Mouse (Mus musculus): Measurements from ENCODE around the gene Slc22a20. TPM values are rescaled to one million over a fixed set of nuclear protein-coding genes. Genes with fewer than 3 reads are reported as not detected.

Gene Slc22a20
- polyA plus RNA-seq, 1 experiment: not detected

DNA sequence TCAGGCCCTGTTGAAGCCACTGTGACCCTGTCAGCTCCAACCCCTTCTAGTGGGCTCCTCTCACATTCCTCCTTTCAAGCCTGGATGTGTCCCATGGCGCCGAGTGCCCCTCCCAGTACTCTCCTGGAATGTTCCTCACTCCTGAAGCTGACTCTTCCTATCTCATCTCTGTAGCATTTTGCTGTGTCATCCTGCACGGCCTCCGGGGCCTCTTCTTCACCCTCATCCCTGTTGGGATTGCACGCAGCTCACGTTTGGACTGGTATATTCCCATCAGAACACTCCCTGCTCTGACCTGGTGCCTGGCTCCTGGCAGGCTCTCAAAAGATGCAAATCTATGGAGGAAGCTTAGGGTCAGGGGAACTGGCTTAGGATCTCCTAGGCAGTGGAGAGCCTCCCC lies 19.2 kb downstream of the Slc22a20 start:
- TF ChIP-seq POLR2A (IDR thresholded peaks at IDR 0.05; ENCODE audit: insufficient read length, low read depth) (no peak), CEBPB (IDR thresholded peaks at IDR 0.05; ENCODE audit: insufficient read depth, poor library complexity, severe bottlenecking) (no peak), MYOG (IDR thresholded peaks at IDR 0.05; ENCODE audit: control insufficient read depth in 1 of 3, insufficient read depth in 1 of 3, insufficient read length in 2 of 3, low read depth in 2 of 3) (no peak), REST (IDR thresholded peaks at IDR 0.05; ENCODE audit: insufficient read depth, insufficient read length) (no peak), SRF (IDR thresholded peaks at IDR 0.05; ENCODE audit: control insufficient read depth, insufficient read length, low read depth) (no peak), POLR2AphosphoS2 (IDR thresholded peaks at IDR 0.05; ENCODE audit: insufficient read length, low read depth) (no peak), TCF3 (IDR thresholded peaks at IDR 0.05; ENCODE audit: insufficient read length, low read depth) (no peak), MYOD1 (IDR thresholded peaks at IDR 0.05; ENCODE audit: control insufficient read depth in 1 of 3, insufficient read length in 2 of 3, low read depth in 2 of 3) (no peak), TCF12 (IDR thresholded peaks at IDR 0.05; ENCODE audit: insufficient read depth, poor library complexity, severe bottlenecking) (no peak), E2F4 (IDR thresholded peaks at IDR 0.05; ENCODE audit: insufficient read depth) (no peak), MAX (IDR thresholded peaks at IDR 0.05; ENCODE audit: low read depth) (no peak), USF1 (IDR thresholded peaks at IDR 0.05; ENCODE audit: low read depth) (no peak)
- Histone ChIP-seq H3K36me3 (ENCODE audit: control insufficient read depth, insufficient read depth) (no peaks in the 10 kb centered on the region), H3K79me2 (ENCODE audit: control insufficient read depth, insufficient read depth) (peaks cover 5% of the 10 kb centered on the region), H3ac (ENCODE audit: control insufficient read depth, insufficient read length) (no peak overlapping the region), H3K27me3 (ENCODE audit: control insufficient read depth, insufficient read depth, insufficient read length) (no peaks in the 10 kb centered on the region), H3K4me2 (ENCODE audit: low read depth) (no peak overlapping the region), H3K4me3 (no peak overlapping the region)

DNA sequence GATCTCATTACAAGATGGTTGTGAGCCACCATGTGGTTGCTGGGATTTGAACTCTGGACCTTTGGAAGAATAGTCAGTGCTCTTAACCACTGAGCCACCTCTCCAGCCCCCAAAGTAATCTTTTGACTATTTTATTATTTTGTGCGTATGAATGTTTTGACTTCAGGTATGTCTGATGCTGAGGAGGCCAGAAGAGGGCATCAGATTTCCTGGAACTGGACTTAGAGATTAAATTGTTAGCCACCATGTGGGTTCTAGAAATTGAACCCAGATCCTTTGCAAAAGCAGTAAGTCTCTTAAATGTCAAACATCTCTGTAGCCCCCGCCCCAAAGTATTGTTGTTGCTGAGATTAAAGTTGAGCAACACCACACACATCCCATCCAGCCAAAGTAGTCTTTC lies 20.0 kb downstream of the Slc22a20 start:
- H3ac ChIP-seq (ENCODE audit: control insufficient read depth, insufficient read length): no peak overlapping the region
- TF ChIP-seq E2F4 (IDR thresholded peaks at IDR 0.05; ENCODE audit: insufficient read depth) (no peak), USF1 (IDR thresholded peaks at IDR 0.05; ENCODE audit: low read depth) (no peak), MYOG (IDR thresholded peaks at IDR 0.05; ENCODE audit: control insufficient read depth in 1 of 3, insufficient read depth in 1 of 3, insufficient read length in 2 of 3, low read depth in 2 of 3) (no peak), SRF (IDR thresholded peaks at IDR 0.05; ENCODE audit: control insufficient read depth, insufficient read length, low read depth) (no peak), TCF12 (IDR thresholded peaks at IDR 0.05; ENCODE audit: insufficient read depth, poor library complexity, severe bottlenecking) (no peak), MAX (IDR thresholded peaks at IDR 0.05; ENCODE audit: low read depth) (no peak), REST (IDR thresholded peaks at IDR 0.05; ENCODE audit: insufficient read depth, insufficient read length) (no peak), POLR2AphosphoS2 (IDR thresholded peaks at IDR 0.05; ENCODE audit: insufficient read length, low read depth) (no peak)
- H3K36me3 ChIP-seq (ENCODE audit: control insufficient read depth, insufficient read depth): no peaks in the 10 kb centered on the region
- no peak overlapping the region for H3K4me3 ChIP-seq
- H3K27me3 ChIP-seq (ENCODE audit: control insufficient read depth, insufficient read depth, insufficient read length): no peaks in the 10 kb centered on the region
- no peak overlapping the region for H3K4me2 ChIP-seq (ENCODE audit: low read depth)
- H3K79me2 ChIP-seq (ENCODE audit: control insufficient read depth, insufficient read depth): peaks cover 5% of the 10 kb centered on the region

DNA sequence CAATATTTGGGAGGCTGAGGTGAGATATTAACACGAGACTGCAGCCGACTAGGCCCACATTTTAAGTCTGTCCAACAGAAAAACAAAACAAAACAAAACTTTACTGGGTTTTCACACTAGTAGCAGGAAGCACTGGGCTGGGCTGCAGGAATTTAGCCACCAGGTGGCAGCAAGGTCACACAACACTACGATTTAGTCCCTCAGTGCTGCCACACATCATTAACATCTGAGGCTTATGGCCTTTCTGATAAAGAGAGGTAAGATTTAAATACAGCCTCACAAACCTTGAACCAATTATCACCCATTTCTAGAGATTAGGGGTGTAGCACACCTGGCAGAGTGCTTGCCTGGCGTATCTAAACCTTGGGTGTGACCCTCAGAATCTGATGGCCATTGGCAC lies 20.7 kb downstream of the Slc22a20 start:
- H3K36me3 ChIP-seq (ENCODE audit: control insufficient read depth, insufficient read depth): no peaks in the 10 kb centered on the region
- H3K79me2 ChIP-seq (ENCODE audit: control insufficient read depth, insufficient read depth): peaks cover 5% of the 10 kb centered on the region
- no peak for TF ChIP-seq MAX (IDR thresholded peaks at IDR 0.05; ENCODE audit: low read depth)
- TF ChIP-seq TCF12 (IDR thresholded peaks at IDR 0.05; ENCODE audit: insufficient read depth, poor library complexity, severe bottlenecking): no peak
- no peak for TF ChIP-seq USF1 (IDR thresholded peaks at IDR 0.05; ENCODE audit: low read depth)
- TF ChIP-seq TCF3 (IDR thresholded peaks at IDR 0.05; ENCODE audit: insufficient read length, low read depth): no peak
- TF ChIP-seq E2F4 (IDR thresholded peaks at IDR 0.05; ENCODE audit: insufficient read depth): no peak
- TF ChIP-seq MYOG (IDR thresholded peaks at IDR 0.05; ENCODE audit: control insufficient read depth in 1 of 3, insufficient read depth in 1 of 3, insufficient read length in 2 of 3, low read depth in 2 of 3): no peak
- TF ChIP-seq MYOD1 (IDR thresholded peaks at IDR 0.05; ENCODE audit: control insufficient read depth in 1 of 3, insufficient read length in 2 of 3, low read depth in 2 of 3): no peak
- TF ChIP-seq REST (IDR thresholded peaks at IDR 0.05; ENCODE audit: insufficient read depth, insufficient read length): no peak
- no peak for TF ChIP-seq POLR2A (IDR thresholded peaks at IDR 0.05; ENCODE audit: insufficient read length, low read depth)
- TF ChIP-seq POLR2AphosphoS2 (IDR thresholded peaks at IDR 0.05; ENCODE audit: insufficient read length, low read depth): no peak
- TF ChIP-seq SRF (IDR thresholded peaks at IDR 0.05; ENCODE audit: control insufficient read depth, insufficient read length, low read depth): no peak
- no peak for TF ChIP-seq CEBPB (IDR thresholded peaks at IDR 0.05; ENCODE audit: insufficient read depth, poor library complexity, severe bottlenecking)
- H3K4me2 ChIP-seq (ENCODE audit: low read depth): peak overlapping the region; percentile 99
- H3K4me3 ChIP-seq: peak overlapping the region; percentile 73
- no peak overlapping the region for H3ac ChIP-seq (ENCODE audit: control insufficient read depth, insufficient read length)
- no peaks in the 10 kb centered on the region for H3K27me3 ChIP-seq (ENCODE audit: control insufficient read depth, insufficient read depth, insufficient read length)

DNA sequence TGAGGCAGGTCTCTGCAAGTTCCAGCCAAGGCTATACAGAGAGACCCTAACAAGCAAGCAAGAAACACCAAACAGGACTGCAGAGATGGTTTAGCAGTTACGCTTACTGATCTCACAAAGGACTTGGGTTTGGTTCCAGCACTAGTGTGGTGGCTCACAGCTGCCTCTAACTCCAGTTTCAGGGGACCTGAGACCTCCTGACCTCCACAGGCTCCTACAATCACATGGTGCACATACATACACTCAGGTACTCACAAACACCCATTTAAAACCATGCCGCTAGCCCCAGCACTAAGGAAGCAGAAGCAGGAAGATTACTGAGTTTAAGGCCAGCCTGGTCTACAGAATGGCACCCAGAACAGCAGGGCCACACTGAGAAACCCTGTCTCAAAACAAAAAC lies 21.1 kb downstream of the Slc22a20 start:
- Histone ChIP-seq H3K4me2 (ENCODE audit: low read depth) (peak overlapping the region; percentile 99), H3K27me3 (ENCODE audit: control insufficient read depth, insufficient read depth, insufficient read length) (no peaks in the 10 kb centered on the region), H3K36me3 (ENCODE audit: control insufficient read depth, insufficient read depth) (no peaks in the 10 kb centered on the region), H3ac (ENCODE audit: control insufficient read depth, insufficient read length) (peak overlapping the region; percentile 37), H3K4me3 (peak overlapping the region; percentile 73), H3K79me2 (ENCODE audit: control insufficient read depth, insufficient read depth) (peaks cover 5% of the 10 kb centered on the region)
- no peak for TF ChIP-seq SRF (IDR thresholded peaks at IDR 0.05; ENCODE audit: control insufficient read depth, insufficient read length, low read depth)
- TF ChIP-seq USF1 (IDR thresholded peaks at IDR 0.05; ENCODE audit: low read depth): no peak
- TF ChIP-seq MYOD1 (IDR thresholded peaks at IDR 0.05; ENCODE audit: control insufficient read depth in 1 of 3, insufficient read length in 2 of 3, low read depth in 2 of 3): no peak
- no peak for TF ChIP-seq CEBPB (IDR thresholded peaks at IDR 0.05; ENCODE audit: insufficient read depth, poor library complexity, severe bottlenecking)
- TF ChIP-seq TCF12 (IDR thresholded peaks at IDR 0.05; ENCODE audit: insufficient read depth, poor library complexity, severe bottlenecking): no peak
- no peak for TF ChIP-seq POLR2A (IDR thresholded peaks at IDR 0.05; ENCODE audit: insufficient read length, low read depth)
- no peak for TF ChIP-seq MAX (IDR thresholded peaks at IDR 0.05; ENCODE audit: low read depth)
- no peak for TF ChIP-seq E2F4 (IDR thresholded peaks at IDR 0.05; ENCODE audit: insufficient read depth)
- no peak for TF ChIP-seq TCF3 (IDR thresholded peaks at IDR 0.05; ENCODE audit: insufficient read length, low read depth)
- TF ChIP-seq MYOG (IDR thresholded peaks at IDR 0.05; ENCODE audit: control insufficient read depth in 1 of 3, insufficient read depth in 1 of 3, insufficient read length in 2 of 3, low read depth in 2 of 3): no peak
- TF ChIP-seq POLR2AphosphoS2 (IDR thresholded peaks at IDR 0.05; ENCODE audit: insufficient read length, low read depth): no peak
- no peak for TF ChIP-seq REST (IDR thresholded peaks at IDR 0.05; ENCODE audit: insufficient read depth, insufficient read length)
